Mouse (Mus musculus) intestine, embryonic 16.5 days (tissue): ENCODE measurements at regions not wholly inside any gene's neighbourhood (a gene's known extent, or its start where the extent isn't known, plus 50 kb on each side); places are given as distances from the start of the nearest gene placed in this dataset.

Experiments used
- ATAC-seq: fragments of 200-750 bp; cut with Nextera tagmentation; 2 replicates; pipeline ENCODE4 v1.8.0; 2017; ENCODE audit warnings: moderate TSS enrichment, moderate library complexity
- H3K27ac ChIP-seq: fragments of 300-500 bp; sonication (generic); 2 replicates; pipeline ENCODE4 v1.5.1; 2014; ENCODE audit warnings: mild to moderate bottlenecking, low read length
- H3K27me3 ChIP-seq: fragments of 300-500 bp; sonication (generic); replicated peaks from 2 replicates; pipeline ENCODE4 v1.6.1; 2014; ENCODE audit warnings: low read length, control low read depth, mixed read lengths; ENCODE audit not compliant: control insufficient read depth, insufficient read depth
- H3K36me3 ChIP-seq: fragments of 300-500 bp; sonication (generic); 2 replicates; pipeline ENCODE4 v1.6.1; 2014; ENCODE audit warnings: low read length, control low read depth; ENCODE audit not compliant: control insufficient read depth, insufficient read depth
- H3K4me1 ChIP-seq: fragments of 300-500 bp; sonication (generic); 2 replicates; pipeline ENCODE4 v1.6.1; 2014; ENCODE audit warnings: low read length, control low read depth, mixed read lengths; ENCODE audit not compliant: control insufficient read depth, insufficient read depth
- H3K4me2 ChIP-seq: fragments of 300-500 bp; sonication (generic); 2 replicates; pipeline ENCODE4 v1.6.1; 2014; ENCODE audit warnings: low read depth, low read length, control low read depth
- H3K4me3 ChIP-seq: fragments of 300-500 bp; sonication (generic); 2 replicates; pipeline ENCODE4 v1.5.1; 2014; ENCODE audit warnings: mild to moderate bottlenecking, low read length
- H3K9ac ChIP-seq: fragments of 300-500 bp; sonication (generic); 2 replicates; pipeline ENCODE4 v1.6.1; 2014; ENCODE audit warnings: low read depth, low read length
- H3K9me3 ChIP-seq: fragments of 300-500 bp; sonication (generic); 2 replicates; pipeline ENCODE4 v1.6.1; 2016; ENCODE audit warnings: low read length, control low read depth; ENCODE audit not compliant: control insufficient read depth
- WGBS: fragments of 180-500 bp; shearing (Covaris S2); extraction: QIAGEN DNeasy Blood & Tissue Kit; methylation state at CpG from one replicate; pipeline ENCODE4 v1.1.7; 2014; 5-methylcytosine and 5-hydroxymethylcytosine counted together

- no peaks in the 10 kb centered on the region for H3K27me3 ChIP-seq
- no peaks in the 10 kb centered on the region for H3K4me1 ChIP-seq
- WGBS = 92% methylated on average over 5 of the region's 5 CpGs
- no peak overlapping the region for H3K4me3 ChIP-seq
- H3K27ac ChIP-seq = no peak overlapping the region
- no peak overlapping the region for H3K4me2 ChIP-seq
- no peak for ATAC-seq
- no peaks in the 10 kb centered on the region for H3K9me3 ChIP-seq
- no peaks in the 10 kb centered on the region for H3K36me3 ChIP-seq
- no peak overlapping the region for H3K9ac ChIP-seq
Measured at GRCm38 (mm10) chr14:9455986-9456385, 789.9 kb upstream of the 4930452B06Rik start.

GRCm38 (mm10) chr14:9449942-9450341, 783.9 kb upstream of the 4930452B06Rik start:
- H3K9me3 ChIP-seq = no peaks in the 10 kb centered on the region
- no peaks in the 10 kb centered on the region for H3K36me3 ChIP-seq
- no peak for ATAC-seq
- no peak overlapping the region for H3K4me3 ChIP-seq
- no peak overlapping the region for H3K9ac ChIP-seq
- WGBS = 40% methylated on average over 3 of the region's 3 CpGs
- no peak overlapping the region for H3K4me2 ChIP-seq
- no peaks in the 10 kb centered on the region for H3K27me3 ChIP-seq
- no peaks in the 10 kb centered on the region for H3K4me1 ChIP-seq
- no peak overlapping the region for H3K27ac ChIP-seq

GRCm38 (mm10) chr14:9437896-9438295, 771.9 kb upstream of the 4930452B06Rik start:
- no peak overlapping the region for H3K9ac ChIP-seq
- H3K9me3 ChIP-seq = no peaks in the 10 kb centered on the region
- H3K4me1 ChIP-seq = no peaks in the 10 kb centered on the region
- H3K36me3 ChIP-seq = no peaks in the 10 kb centered on the region
- no peak overlapping the region for H3K4me2 ChIP-seq
- H3K4me3 ChIP-seq = no peak overlapping the region
- H3K27me3 ChIP-seq = no peaks in the 10 kb centered on the region
- H3K27ac ChIP-seq = no peak overlapping the region
- 76% methylated on average over 3 of the region's 3 CpGs for WGBS
- ATAC-seq = no peak

GRCm38 (mm10) chr14:9435136-9435535, 769.1 kb upstream of the 4930452B06Rik start:
- 90% methylated on average over 2 of the region's 2 CpGs for WGBS
- no peak for ATAC-seq
- no peaks in the 10 kb centered on the region for H3K27me3 ChIP-seq
- H3K27ac ChIP-seq = no peak overlapping the region
- H3K4me1 ChIP-seq = no peaks in the 10 kb centered on the region
- H3K4me3 ChIP-seq = no peak overlapping the region
- H3K36me3 ChIP-seq = no peaks in the 10 kb centered on the region
- no peaks in the 10 kb centered on the region for H3K9me3 ChIP-seq
- no peak overlapping the region for H3K4me2 ChIP-seq
- no peak overlapping the region for H3K9ac ChIP-seq

GRCm38 (mm10) chr14:9433081-9433590, 767.1 kb upstream of the 4930452B06Rik start:
- H3K4me3 ChIP-seq = no peak overlapping the region
- H3K27me3 ChIP-seq = no peaks in the 10 kb centered on the region
- no peak for ATAC-seq
- WGBS = 31% methylated on average over 1 of the region's 1 CpGs
- H3K27ac ChIP-seq = no peak overlapping the region
- H3K36me3 ChIP-seq = no peaks in the 10 kb centered on the region
- no peak overlapping the region for H3K4me2 ChIP-seq
- H3K9ac ChIP-seq = no peak overlapping the region
- H3K4me1 ChIP-seq = no peaks in the 10 kb centered on the region
- H3K9me3 ChIP-seq = no peaks in the 10 kb centered on the region

GRCm38 (mm10) chr14:9431798-9432197, 765.8 kb upstream of the 4930452B06Rik start:
- ATAC-seq = no peak
- no peaks in the 10 kb centered on the region for H3K9me3 ChIP-seq

GRCm38 (mm10) chr14:9411822-9412403, 745.9 kb upstream of the 4930452B06Rik start:
- H3K36me3 ChIP-seq = no peaks in the 10 kb centered on the region
- H3K27ac ChIP-seq = no peak overlapping the region

More at GRCm38 (mm10) chr14:9431798-9432197, 765.8 kb upstream of the 4930452B06Rik start:
- Histone ChIP-seq H3K27ac (no peak overlapping the region), H3K4me3 (no peak overlapping the region), H3K4me2 (no peak overlapping the region), H3K36me3 (no peaks in the 10 kb centered on the region), H3K4me1 (no peaks in the 10 kb centered on the region), H3K9ac (no peak overlapping the region), H3K27me3 (no peaks in the 10 kb centered on the region)
- 85% methylated on average over 2 of the region's 2 CpGs for WGBS

GRCm38 (mm10) chr14:9403688-9404087, 737.6 kb upstream of the 4930452B06Rik start:
- Histone ChIP-seq H3K4me1 (no peaks in the 10 kb centered on the region), H3K9ac (no peak overlapping the region), H3K36me3 (no peaks in the 10 kb centered on the region), H3K9me3 (no peaks in the 10 kb centered on the region), H3K4me2 (no peak overlapping the region), H3K27me3 (no peaks in the 10 kb centered on the region), H3K27ac (no peak overlapping the region), H3K4me3 (no peak overlapping the region)
- 81% methylated on average over 7 of the region's 7 CpGs for WGBS
- ATAC-seq = no peak

More at GRCm38 (mm10) chr14:9411822-9412403, 745.9 kb upstream of the 4930452B06Rik start:
- Histone ChIP-seq H3K9ac (no peak overlapping the region), H3K27me3 (no peaks in the 10 kb centered on the region), H3K9me3 (no peaks in the 10 kb centered on the region), H3K4me3 (no peak overlapping the region), H3K4me2 (no peak overlapping the region), H3K4me1 (no peaks in the 10 kb centered on the region)
- no peak for ATAC-seq
- 52% methylated on average over 4 of the region's 4 CpGs for WGBS

GRCm38 (mm10) chr14:9400861-9401260, 734.8 kb upstream of the 4930452B06Rik start:
- Histone ChIP-seq H3K9ac (no peak overlapping the region), H3K4me2 (no peak overlapping the region), H3K27ac (no peak overlapping the region), H3K9me3 (no peaks in the 10 kb centered on the region), H3K36me3 (no peaks in the 10 kb centered on the region), H3K27me3 (no peaks in the 10 kb centered on the region), H3K4me3 (no peak overlapping the region), H3K4me1 (no peaks in the 10 kb centered on the region)
- no peak for ATAC-seq
- 61% methylated on average over 1 of the region's 1 CpGs for WGBS

- H3K36me3 ChIP-seq = no peaks in the 10 kb centered on the region
- H3K9ac ChIP-seq = no peak overlapping the region
- no peak overlapping the region for H3K27ac ChIP-seq
- no peak; the same call in 1 of the 2 replicates for ATAC-seq
- no peak overlapping the region for H3K4me3 ChIP-seq
- no peaks in the 10 kb centered on the region for H3K27me3 ChIP-seq
- no peak overlapping the region for H3K4me2 ChIP-seq
- WGBS = 14% methylated on average over 4 of the region's 4 CpGs
- no peaks in the 10 kb centered on the region for H3K9me3 ChIP-seq
- H3K4me1 ChIP-seq = no peaks in the 10 kb centered on the region
Measured at GRCm38 (mm10) chr14:9393271-9393771, 727.3 kb upstream of the 4930452B06Rik start.
